Mouse (Mus musculus) midbrain, postnatal 0 days (tissue): ENCODE data around the gene Ddx10. TPM values are rescaled to one million over a fixed set of nuclear protein-coding genes. Genes with fewer than 3 reads are reported as not detected.

Source experiments
- ATAC-seq: fragments of 200-750 bp; cut with Nextera tagmentation; 2 replicates; pipeline ENCODE4 v1.8.0; 2017; ENCODE audit warnings: moderate number of reproducible peaks, mild to moderate bottlenecking, moderate TSS enrichment, moderate library complexity; ENCODE audit not compliant: low FRiP score
- DNase-seq: peaks from one replicate; pipeline ENCODE4 v3.0.0-alpha.2; 2015; ENCODE audit warnings: low spot score
- H3K27ac ChIP-seq: fragments of 300-500 bp; sonication (generic); 2 replicates; pipeline ENCODE4 v1.5.1; 2014; ENCODE audit warnings: low read depth, mild to moderate bottlenecking, low read length, mixed read lengths
- H3K27me3 ChIP-seq: fragments of 300-500 bp; sonication (generic); 2 replicates; pipeline ENCODE4 v1.6.1; 2014; ENCODE audit warnings: low read length, control low read depth, mixed read lengths; ENCODE audit not compliant: insufficient read depth
- H3K36me3 ChIP-seq: fragments of 300-500 bp; sonication (generic); 2 replicates; pipeline ENCODE4 v1.6.1; 2014; ENCODE audit warnings: low read length, control low read depth, mixed read lengths; ENCODE audit not compliant: insufficient read depth
- H3K4me1 ChIP-seq: fragments of 300-500 bp; sonication (generic); 2 replicates; pipeline ENCODE4 v1.6.1; 2014; ENCODE audit warnings: mild to moderate bottlenecking, control low read depth, antibody characterized with exemption, low read length, mixed read lengths; ENCODE audit not compliant: insufficient read depth
- H3K4me2 ChIP-seq: fragments of 300-500 bp; sonication (generic); 2 replicates; pipeline ENCODE4 v1.6.1; 2014; ENCODE audit warnings: low read depth, mild to moderate bottlenecking, low read length, mixed read lengths; ENCODE audit not compliant: poor library complexity, severe bottlenecking
- H3K4me3 ChIP-seq: fragments of 300-500 bp; sonication (generic); 2 replicates; pipeline ENCODE4 v1.5.1; 2014; ENCODE audit warnings: low read depth, mild to moderate bottlenecking, low read length, moderate library complexity
- H3K9ac ChIP-seq: fragments of 300-500 bp; sonication (generic); replicated peaks from 2 replicates; pipeline ENCODE4 v1.6.1; 2014; ENCODE audit warnings: mild to moderate bottlenecking, low read length, moderate library complexity, mixed read lengths; ENCODE audit not compliant: poor library complexity, severe bottlenecking
- H3K9me3 ChIP-seq: fragments of 300-500 bp; sonication (generic); 2 replicates; pipeline ENCODE4 v1.6.1; 2016; ENCODE audit warnings: low read length, control low read depth
- CTCF ChIP-seq: IDR thresholded peaks from 2 replicates; pipeline ENCODE4 v1.5.1; 2016; ENCODE audit warnings: antibody characterized with exemption, mild to moderate bottlenecking
- WGBS: fragments of 180-500 bp; shearing (Covaris S2); extraction: QIAGEN DNeasy Blood & Tissue Kit; methylation state at CpG from one replicate; pipeline ENCODE4 v1.1.7; 2014; 5-methylcytosine and 5-hydroxymethylcytosine counted together
- polyA plus RNA-seq: library from polyadenylated mRNA; unstranded; fragments of >200 nt; fragmentation: Nextera tagmentation; extraction: Ambion mirVana; gene quantifications from 2 replicates; pipeline ENCODE4 v1.2.1, GENCODE M21; 2015
- total RNA-seq: library from RNA; depleted of rRNA; stranded (reverse); fragments of >200 nt; gene quantifications from 2 replicates; pipeline ENCODE4 v1.2.3, GENCODE M21; 2014

Ddx10 gene
- total and polyA plus RNA-seq, 2 experiments from 2014 or later = 10.0 to 19.3 TPM

GRCm38 (mm10) chr9:53247516-53247915 lies 337 bp downstream of the Ddx10 start:
- DNase-seq = peak; percentile 5
- Histone ChIP-seq H3K4me2 (peak overlapping the region; percentile 95), H3K27ac (no peak overlapping the region)

GRCm38 (mm10) chr9:53218181-53218580 lies 29.7 kb downstream of the Ddx10 start:
- DNase-seq (peak; percentile 70), ATAC-seq (no peak)
- no peak overlapping the region for H3K9ac ChIP-seq
- no peak overlapping the region for H3K4me3 ChIP-seq
- no peaks in the 10 kb centered on the region for H3K27me3 ChIP-seq
- no peaks in the 10 kb centered on the region for H3K4me1 ChIP-seq
- H3K36me3 ChIP-seq = peaks cover 4% of the 10 kb centered on the region; the same call in 1 of the 2 replicates
- TF ChIP-seq CTCF = peak; percentile 86
- no peaks in the 10 kb centered on the region for H3K9me3 ChIP-seq
- H3K4me2 ChIP-seq = no peak overlapping the region
- 67% methylated on average over 2 of the region's 2 CpGs for WGBS
- H3K27ac ChIP-seq = no peak overlapping the region

More at GRCm38 (mm10) chr9:53247516-53247915, 337 bp downstream of the Ddx10 start:
- WGBS = 2% methylated on average over 23 of the region's 23 CpGs
- H3K27me3 ChIP-seq = no peaks in the 10 kb centered on the region
- H3K4me1 ChIP-seq = peaks cover 8% of the 10 kb centered on the region
- H3K4me3 ChIP-seq = peak overlapping the region; percentile 87
- no peaks in the 10 kb centered on the region for H3K9me3 ChIP-seq
- peak overlapping the region; percentile 74 for H3K9ac ChIP-seq
- peak; percentile 56 for ATAC-seq
- no peak for TF ChIP-seq CTCF
- H3K36me3 ChIP-seq = no peaks in the 10 kb centered on the region

DNA sequence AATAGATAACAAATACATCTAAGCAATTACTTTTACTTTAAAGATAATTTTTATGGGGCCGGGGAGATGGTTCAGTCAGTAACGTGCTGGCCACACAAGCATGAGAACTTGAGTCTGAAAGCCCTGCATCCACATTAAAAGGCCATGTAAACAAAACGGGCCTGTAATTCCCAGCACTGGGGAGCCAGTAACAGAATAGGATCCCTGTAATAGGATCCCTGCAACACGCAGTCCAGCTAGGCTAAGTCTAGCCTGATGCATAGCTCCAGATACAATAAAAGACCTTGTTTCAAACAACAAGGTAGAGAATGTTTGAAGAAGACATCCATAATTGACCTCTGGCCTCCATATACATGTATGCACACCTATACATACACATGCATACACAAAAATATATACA lies 39.6 kb downstream of the Ddx10 start:
- no peaks in the 10 kb centered on the region for H3K9me3 ChIP-seq
- no peak overlapping the region for H3K9ac ChIP-seq
- 79% methylated on average over 4 of the region's 4 CpGs for WGBS
- TF ChIP-seq CTCF = no peak
- H3K27me3 ChIP-seq = no peaks in the 10 kb centered on the region
- DNase-seq = no peak
- H3K4me1 ChIP-seq = no peaks in the 10 kb centered on the region
- H3K36me3 ChIP-seq = 0 out of 2 replicates have a peak, but pooled peaks cover 7% of the 10 kb centered on the region
- ATAC-seq = no peak
- H3K4me3 ChIP-seq = no peak overlapping the region
- H3K27ac ChIP-seq = no peak overlapping the region
- no peak overlapping the region for H3K4me2 ChIP-seq

- ATAC-seq (no peak), DNase-seq (no peak)
- WGBS = 99% methylated on average over 2 of the region's 2 CpGs
- no peak overlapping the region for H3K4me2 ChIP-seq
- no peak for TF ChIP-seq CTCF
- no peak overlapping the region for H3K4me3 ChIP-seq
- H3K27ac ChIP-seq = no peak overlapping the region
- H3K36me3 ChIP-seq = no peaks in the 10 kb centered on the region
- no peaks in the 10 kb centered on the region for H3K9me3 ChIP-seq
- no peaks in the 10 kb centered on the region for H3K27me3 ChIP-seq
- no peak overlapping the region for H3K9ac ChIP-seq
- H3K4me1 ChIP-seq = no peaks in the 10 kb centered on the region
Measured at GRCm38 (mm10) chr9:53174590-53174989, 73.3 kb downstream of the Ddx10 start.

- no peak overlapping the region for H3K4me3 ChIP-seq
- 60% methylated on average over 2 of the region's 2 CpGs for WGBS
- no peaks in the 10 kb centered on the region for H3K36me3 ChIP-seq
- H3K4me2 ChIP-seq = no peak overlapping the region
- H3K9me3 ChIP-seq = no peaks in the 10 kb centered on the region
- TF ChIP-seq CTCF = peak; percentile 57; the same call in 1 of the 2 replicates
- no peak overlapping the region for H3K9ac ChIP-seq
- H3K4me1 ChIP-seq = no peaks in the 10 kb centered on the region
- ATAC-seq = no peak
- H3K27ac ChIP-seq = no peak overlapping the region
- DNase-seq = peak; percentile 54
- H3K27me3 ChIP-seq = no peaks in the 10 kb centered on the region
Measured at GRCm38 (mm10) chr9:53173258-53173657, 74.6 kb downstream of the Ddx10 start.

GRCm38 (mm10) chr9:53144266-53144665 lies 103.6 kb downstream of the Ddx10 start:
- peak; percentile 86 for TF ChIP-seq CTCF
- Histone ChIP-seq H3K9me3 (no peaks in the 10 kb centered on the region), H3K4me1 (no peaks in the 10 kb centered on the region), H3K27ac (no peak overlapping the region), H3K4me2 (no peak overlapping the region), H3K36me3 (no peaks in the 10 kb centered on the region), H3K9ac (no peak overlapping the region), H3K4me3 (no peak overlapping the region), H3K27me3 (no peaks in the 10 kb centered on the region)
- WGBS = 29% methylated on average over 4 of the region's 4 CpGs
- DNase-seq (peak; percentile 62), ATAC-seq (no peak)
